Mouse (Mus musculus): ENCODE results near the gene Dnajc28. TPM values are rescaled to one million over a fixed set of nuclear protein-coding genes. Genes with fewer than 3 reads are reported as not detected.

Dnajc28 gene
- total and polyA plus RNA-seq, 2 experiments from 2014 or later, result 3.6 to 6.1 TPM

DNA sequence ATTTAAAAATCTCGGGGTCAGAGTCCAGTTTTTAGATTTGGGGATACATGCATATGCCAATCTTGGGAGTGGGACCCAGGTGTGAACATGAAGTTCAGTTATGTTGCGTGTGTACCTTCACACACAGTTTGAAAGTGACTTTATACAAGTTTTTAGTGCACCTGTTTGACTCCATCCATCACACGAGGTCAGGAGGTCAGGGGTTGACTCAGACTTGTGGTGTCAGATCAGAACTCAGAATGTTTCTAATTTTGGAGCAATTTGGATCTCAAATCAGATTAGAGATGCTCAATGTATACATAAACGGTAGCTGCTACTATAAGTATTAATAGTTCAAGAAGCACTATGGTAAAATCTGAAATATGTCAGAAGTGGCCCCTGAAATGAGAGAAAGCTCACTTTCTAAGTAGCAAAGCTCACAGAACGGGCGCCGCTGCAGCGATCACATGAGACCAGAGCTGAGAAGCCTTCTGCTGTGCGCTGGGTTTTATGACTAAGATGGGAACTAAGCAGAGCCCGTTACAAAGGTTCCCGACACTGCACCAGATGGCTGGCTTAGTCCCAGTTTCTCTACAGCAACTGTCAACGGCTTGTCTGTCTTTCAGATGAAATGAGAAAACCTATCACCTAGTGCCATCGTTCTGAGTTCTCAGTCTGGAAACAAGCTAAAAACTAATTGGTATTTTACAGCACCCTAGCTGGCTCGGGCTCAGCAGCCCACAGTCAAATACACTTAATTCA, 39.7 kb downstream of the Dnajc28 start:
- Histone ChIP-seq H3K4me3 (ENCODE audit: low read depth, low read length) (no peak overlapping the region), H3K4me1 (ENCODE audit: insufficient read depth) (no peaks in the 10 kb centered on the region), H3K36me3 (ENCODE audit: insufficient read depth) (peaks cover 15% of the 10 kb centered on the region), H3K27ac (ENCODE audit: low read depth, low read length) (0 out of 2 replicates have a peak overlapping the region, but pooled peaks have one; percentile 40), H3K9me3 (ENCODE audit: low read length) (no peaks in the 10 kb centered on the region), H3K9ac (no peak overlapping the region), H3K27me3 (ENCODE audit: insufficient read depth, low read length) (no peaks in the 10 kb centered on the region), H3K4me2 (ENCODE audit: low read depth) (no peak overlapping the region)
- WGBS, result 58% methylated on average over 14 of the region's 14 CpGs
- ATAC-seq, result peak; percentile 93
- DNase-seq, result peak; percentile 82
- no peak for TF ChIP-seq CTCF (IDR thresholded peaks at IDR 0.05; ENCODE audit: low read depth)

DNA sequence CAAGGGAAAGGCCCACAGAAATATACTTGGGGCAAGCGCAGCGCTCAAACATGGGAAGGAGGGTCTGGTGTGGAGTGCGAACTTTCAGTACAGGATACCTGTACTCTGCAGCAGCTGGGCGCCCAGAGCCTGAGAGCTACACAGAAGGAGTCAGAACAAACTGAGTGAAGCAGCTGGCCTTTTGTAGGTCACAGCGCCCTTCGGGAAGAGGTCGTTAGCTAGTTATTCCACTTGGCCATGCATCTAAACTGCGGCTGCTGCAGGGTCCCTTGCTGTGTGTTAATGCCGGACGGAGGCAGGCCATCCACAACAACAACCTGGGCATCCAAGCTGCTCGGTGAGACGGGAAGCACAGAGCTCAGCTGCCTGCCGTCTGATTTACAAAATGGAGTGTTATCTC, 43.7 kb downstream of the Dnajc28 start:
- ATAC-seq, result no peak
- no peaks in the 10 kb centered on the region for H3K4me1 ChIP-seq (ENCODE audit: insufficient read depth)

DNA sequence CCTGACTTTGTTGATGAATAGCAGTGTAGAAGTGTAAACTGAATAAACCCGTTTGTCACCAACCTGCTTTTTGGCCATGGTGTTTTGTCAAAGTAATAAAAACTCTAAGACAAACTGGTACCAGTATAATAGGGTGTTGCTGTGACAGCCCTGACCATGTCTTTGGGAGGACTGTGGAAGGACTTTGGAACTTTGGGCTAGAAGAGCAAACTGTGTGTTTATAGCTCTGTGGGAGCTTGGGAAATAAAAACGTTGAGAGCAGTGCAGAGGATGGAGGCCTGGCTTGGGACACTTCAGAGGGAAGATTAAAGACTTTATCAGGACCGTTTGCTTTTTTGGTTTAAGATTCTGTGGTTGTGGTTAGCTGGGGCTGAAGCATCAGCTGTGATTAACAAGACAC, 47.7 kb downstream of the Dnajc28 start:
- Histone ChIP-seq H3K27me3 (ENCODE audit: insufficient read depth, low read length) (no peaks in the 10 kb centered on the region), H3K4me1 (ENCODE audit: insufficient read depth) (no peaks in the 10 kb centered on the region), H3K9me3 (ENCODE audit: low read length) (no peaks in the 10 kb centered on the region), H3K4me3 (ENCODE audit: low read depth, low read length) (no peak overlapping the region), H3K4me2 (ENCODE audit: low read depth) (no peak overlapping the region), H3K27ac (ENCODE audit: low read depth, low read length) (no peak overlapping the region), H3K9ac (no peak overlapping the region), H3K36me3 (ENCODE audit: insufficient read depth) (no peaks in the 10 kb centered on the region; the same call in 1 of the 2 replicates)
- DNase-seq (no peak), ATAC-seq (no peak)
- no peak for TF ChIP-seq CTCF (IDR thresholded peaks at IDR 0.05; ENCODE audit: low read depth)
- 75% methylated on average over 3 of the region's 3 CpGs for WGBS

More for the DNA sequence above, 43.7 kb downstream of the Dnajc28 start:
- Histone ChIP-seq H3K9me3 (ENCODE audit: low read length) (no peaks in the 10 kb centered on the region), H3K27ac (ENCODE audit: low read depth, low read length) (no peak overlapping the region), H3K4me2 (ENCODE audit: low read depth) (no peak overlapping the region), H3K4me3 (ENCODE audit: low read depth, low read length) (no peak overlapping the region), H3K36me3 (ENCODE audit: insufficient read depth) (peaks cover 8% of the 10 kb centered on the region; the same call in 1 of the 2 replicates), H3K9ac (no peak overlapping the region), H3K27me3 (ENCODE audit: insufficient read depth, low read length) (no peaks in the 10 kb centered on the region)
- TF ChIP-seq CTCF (IDR thresholded peaks at IDR 0.05; ENCODE audit: low read depth), result no peak
- DNase-seq, result no peak
- 57% methylated on average over 13 of the region's 13 CpGs for WGBS

DNA sequence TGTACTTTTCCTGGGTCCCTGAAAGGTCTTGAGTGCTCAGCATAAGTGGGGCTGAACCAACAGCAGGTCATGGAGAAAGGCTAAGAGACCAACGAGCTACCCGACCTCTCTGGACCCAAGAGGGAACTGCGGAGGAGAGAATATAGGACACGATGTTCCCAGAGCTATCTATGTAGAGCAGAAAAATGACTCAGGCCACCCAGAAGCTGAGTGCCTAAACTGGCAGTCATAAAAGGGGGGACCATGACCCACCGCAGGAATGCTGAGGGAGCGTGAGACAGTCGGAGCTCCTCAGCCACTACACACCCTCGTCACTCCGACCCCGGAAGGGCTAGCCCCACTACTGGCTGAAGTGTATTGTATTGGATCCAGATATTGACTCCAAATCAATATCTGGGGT, 49.9 kb downstream of the Dnajc28 start:
- no peak for TF ChIP-seq CTCF (IDR thresholded peaks at IDR 0.05; ENCODE audit: low read depth)
- Histone ChIP-seq H3K4me3 (ENCODE audit: low read depth, low read length) (no peak overlapping the region), H3K4me1 (ENCODE audit: insufficient read depth) (no peaks in the 10 kb centered on the region), H3K4me2 (ENCODE audit: low read depth) (no peak overlapping the region), H3K9me3 (ENCODE audit: low read length) (no peaks in the 10 kb centered on the region), H3K27me3 (ENCODE audit: insufficient read depth, low read length) (no peaks in the 10 kb centered on the region), H3K27ac (ENCODE audit: low read depth, low read length) (no peak overlapping the region), H3K9ac (no peak overlapping the region), H3K36me3 (ENCODE audit: insufficient read depth) (peaks cover 5% of the 10 kb centered on the region; the same call in 1 of the 2 replicates)
- ATAC-seq, result no peak
- no peak for DNase-seq
- 92% methylated on average over 10 of the region's 10 CpGs for WGBS

- Histone ChIP-seq H3K9ac (no peak overlapping the region), H3K36me3 (ENCODE audit: insufficient read depth) (peaks cover 30% of the 10 kb centered on the region), H3K4me2 (ENCODE audit: low read depth) (no peak overlapping the region), H3K27ac (ENCODE audit: low read depth, low read length) (no peak overlapping the region), H3K9me3 (ENCODE audit: low read length) (no peaks in the 10 kb centered on the region), H3K27me3 (ENCODE audit: insufficient read depth, low read length) (no peaks in the 10 kb centered on the region), H3K4me3 (ENCODE audit: low read depth, low read length) (no peak overlapping the region), H3K4me1 (ENCODE audit: insufficient read depth) (no peaks in the 10 kb centered on the region)
- DNase-seq, result no peak
- no peak for ATAC-seq
- TF ChIP-seq CTCF (IDR thresholded peaks at IDR 0.05; ENCODE audit: low read depth), result no peak
- 86% methylated on average over 7 of the region's 7 CpGs for WGBS
Observed at GRCm38 (mm10) chr16:91566002-91566401, 52.8 kb downstream of the Dnajc28 start.

- no peak for TF ChIP-seq CTCF (IDR thresholded peaks at IDR 0.05; ENCODE audit: low read depth)
- ATAC-seq (no peak), DNase-seq (no peak)
- Histone ChIP-seq H3K27ac (ENCODE audit: low read depth, low read length) (no peak overlapping the region), H3K4me2 (ENCODE audit: low read depth) (no peak overlapping the region), H3K9me3 (ENCODE audit: low read length) (no peaks in the 10 kb centered on the region), H3K9ac (no peak overlapping the region), H3K4me1 (ENCODE audit: insufficient read depth) (no peaks in the 10 kb centered on the region), H3K27me3 (ENCODE audit: insufficient read depth, low read length) (no peaks in the 10 kb centered on the region), H3K4me3 (ENCODE audit: low read depth, low read length) (no peak overlapping the region), H3K36me3 (ENCODE audit: insufficient read depth) (peaks cover 30% of the 10 kb centered on the region)
- WGBS, result 79% methylated on average over 9 of the region's 9 CpGs
Observed at GRCm38 (mm10) chr16:91565292-91565951, 53.4 kb downstream of the Dnajc28 start.

Measured in forebrain, postnatal 0 days (tissue).